Mouse (Mus musculus) stomach, embryonic 15.5 days (tissue): ENCODE measurements around the gene Fam53b. TPM values are rescaled to one million over a fixed set of nuclear protein-coding genes. Genes with fewer than 3 reads are reported as not detected.

Source experiments
- ATAC-seq: fragments of 200-750 bp; cut with Nextera tagmentation; 2 replicates; pipeline ENCODE4 v1.8.0; 2017; ENCODE audit warnings: low read depth, moderate number of reproducible peaks, moderate TSS enrichment; ENCODE audit not compliant: insufficient read depth, low FRiP score
- H3K27ac ChIP-seq: fragments of 300-500 bp; sonication (generic); 2 replicates; pipeline ENCODE4 v1.5.1; 2015; ENCODE audit warnings: mild to moderate bottlenecking, inconsistent platforms
- H3K27me3 ChIP-seq: fragments of 300-500 bp; sonication (generic); replicated peaks from 2 replicates; pipeline ENCODE4 v1.6.1; 2015; ENCODE audit warnings: inconsistent platforms
- H3K36me3 ChIP-seq: fragments of 300-500 bp; sonication (generic); 2 replicates; pipeline ENCODE4 v1.6.1; 2015; ENCODE audit warnings: inconsistent platforms
- H3K4me1 ChIP-seq: fragments of 300-500 bp; sonication (generic); 2 replicates; pipeline ENCODE4 v1.6.1; 2015; ENCODE audit warnings: inconsistent platforms
- H3K4me2 ChIP-seq: fragments of 300-500 bp; sonication (generic); 2 replicates; pipeline ENCODE4 v1.6.1; 2015; ENCODE audit warnings: mild to moderate bottlenecking, inconsistent platforms
- H3K4me3 ChIP-seq: fragments of 300-500 bp; sonication (generic); replicated peaks from 2 replicates; pipeline ENCODE4 v1.5.1; 2015; ENCODE audit warnings: inconsistent platforms
- H3K9ac ChIP-seq: fragments of 300-500 bp; sonication (generic); 2 replicates; pipeline ENCODE4 v1.6.1; 2015; ENCODE audit warnings: inconsistent platforms
- H3K9me3 ChIP-seq: fragments of 300-500 bp; sonication (generic); 2 replicates; pipeline ENCODE4 v1.6.1; 2016; ENCODE audit warnings: inconsistent platforms
- WGBS: fragments of 180-500 bp; shearing (Covaris S2); methylation state at CpG from one replicate; pipeline ENCODE4 v1.1.7; 2015; 5-methylcytosine and 5-hydroxymethylcytosine counted together
- polyA plus RNA-seq: library from polyadenylated mRNA; unstranded; fragments of >200 nt; fragmentation: Nextera tagmentation; extraction: Ambion mirVana; gene quantifications from 2 replicates; pipeline ENCODE4 v1.2.1, GENCODE M21; 2015

The Fam53b gene
- polyA plus RNA-seq, 1 experiment from 2014 or later = 15.5 TPM

DNA sequence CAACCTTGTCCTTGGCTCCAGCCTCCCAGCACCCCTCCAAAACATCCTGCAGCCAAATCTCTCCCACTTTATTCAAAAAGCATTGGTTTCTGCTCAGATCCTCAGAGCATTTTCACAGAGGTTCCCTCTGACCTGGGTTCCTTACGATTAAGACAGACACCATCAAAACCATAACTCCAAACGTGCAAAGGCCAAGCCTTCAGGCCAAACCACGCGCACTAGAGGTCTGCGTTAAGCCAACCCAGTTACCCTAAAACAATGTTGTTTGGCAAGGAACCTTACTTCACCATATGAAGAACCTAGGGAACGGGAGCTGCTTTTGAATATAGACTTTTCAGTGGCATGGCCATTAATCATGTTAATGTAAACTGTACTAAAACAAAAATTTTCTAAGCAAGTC is 4.0 kb downstream of the Fam53b start:
- peak overlapping the region; percentile 77; the same call in 1 of the 2 replicates for H3K27ac ChIP-seq
- H3K36me3 ChIP-seq = no peaks in the 10 kb centered on the region
- no peaks in the 10 kb centered on the region for H3K9me3 ChIP-seq
- no peak overlapping the region for H3K4me3 ChIP-seq
- H3K4me2 ChIP-seq = peak overlapping the region; percentile 40; the same call in 1 of the 2 replicates
- H3K9ac ChIP-seq = no peak overlapping the region
- WGBS = 29% methylated on average over 6 of the region's 6 CpGs
- peaks cover 52% of the 10 kb centered on the region for H3K4me1 ChIP-seq
- no peaks in the 10 kb centered on the region for H3K27me3 ChIP-seq
- ATAC-seq = no peak

DNA sequence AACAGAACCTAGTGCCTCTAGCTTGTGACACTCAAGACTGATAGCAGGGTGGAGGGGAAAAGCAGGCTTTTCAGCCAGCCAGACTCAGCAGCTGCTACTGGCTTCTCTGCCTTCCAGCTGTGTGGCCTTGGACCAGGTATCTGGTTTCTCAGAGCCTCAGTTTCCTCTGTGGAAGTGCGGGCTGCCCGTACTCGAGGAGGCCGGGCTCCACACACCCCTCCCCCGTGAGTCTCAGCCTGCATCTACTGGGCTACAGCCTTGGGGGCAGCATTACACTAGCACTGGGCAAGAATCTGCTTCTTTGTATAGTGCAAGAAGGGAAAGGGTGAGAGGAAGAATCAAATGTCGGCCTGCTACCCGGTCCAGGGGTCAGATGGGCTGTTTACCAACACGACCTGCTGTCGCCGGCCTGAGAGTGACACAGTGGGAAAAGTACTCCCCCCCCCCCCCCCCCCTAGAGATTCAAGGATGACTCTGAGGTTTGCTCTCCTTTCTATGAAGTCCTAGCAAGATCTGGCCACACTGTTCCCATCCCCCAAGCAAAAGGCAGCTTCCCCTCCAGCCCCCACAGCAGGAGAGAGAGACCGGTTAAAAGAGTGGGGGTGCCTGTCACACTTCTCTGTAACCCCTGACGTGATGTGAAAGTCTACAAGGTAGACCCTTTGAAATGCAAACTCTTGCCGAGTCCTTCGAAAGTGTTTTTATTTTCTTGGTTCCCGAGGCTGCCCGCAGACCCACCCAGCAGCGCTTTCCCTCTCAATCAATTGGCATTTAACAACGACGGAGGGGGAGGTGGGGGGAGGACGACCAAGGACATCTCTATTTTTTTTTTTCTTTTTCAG is 4.6 kb downstream of the Fam53b start:
- Histone ChIP-seq H3K27ac (peak overlapping the region; percentile 77), H3K4me3 (no peak overlapping the region), H3K9ac (no peak overlapping the region), H3K9me3 (no peaks in the 10 kb centered on the region), H3K36me3 (no peaks in the 10 kb centered on the region), H3K4me1 (peaks cover 52% of the 10 kb centered on the region), H3K4me2 (peak overlapping the region; percentile 40), H3K27me3 (no peaks in the 10 kb centered on the region)
- 0 out of 2 replicates have a peak, but pooled peaks have one; percentile 8 for ATAC-seq
- 12% methylated on average over 20 of the region's 20 CpGs for WGBS

DNA sequence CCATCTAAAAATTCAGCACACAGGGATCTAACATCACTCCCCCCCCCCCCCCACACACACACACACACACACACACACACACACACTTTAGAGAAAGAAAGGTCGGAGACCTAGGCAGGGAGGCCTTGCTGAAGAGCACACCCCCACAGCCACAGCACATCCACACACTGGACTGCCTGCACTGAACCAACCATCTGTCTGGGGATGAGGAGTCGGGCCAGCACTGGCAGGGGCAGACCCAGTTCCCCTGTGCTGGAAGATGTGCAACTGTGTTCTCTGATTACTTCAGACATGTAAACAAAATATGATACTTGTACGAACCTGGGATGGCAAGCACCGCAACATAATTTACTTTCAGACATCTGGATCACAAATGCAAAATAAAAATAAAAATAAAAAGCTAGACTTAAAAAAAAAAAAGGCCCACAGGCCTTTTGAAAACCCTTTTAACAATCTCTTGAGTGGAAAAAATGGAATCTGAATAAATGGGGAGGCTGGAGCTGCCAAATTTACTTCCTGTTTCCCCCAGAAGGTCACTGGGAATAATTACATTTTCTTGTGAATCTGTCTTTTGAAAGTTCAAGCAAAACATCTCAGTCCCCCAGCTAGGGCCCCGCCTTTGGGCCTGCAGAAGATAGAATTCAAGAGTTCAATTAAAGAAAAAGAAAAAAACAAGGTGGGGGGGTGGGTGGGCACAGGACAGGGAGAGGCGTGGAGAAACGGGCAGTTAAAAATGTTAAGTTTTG is 5.5 kb downstream of the Fam53b start:
- H3K9ac ChIP-seq = no peak overlapping the region
- whole genome bisulfite sequencing = 42% methylated on average over 7 of the region's 7 CpGs
- H3K4me3 ChIP-seq = no peak overlapping the region
- H3K4me2 ChIP-seq = peak overlapping the region; percentile 40; the same call in 1 of the 2 replicates
- peaks cover 57% of the 10 kb centered on the region for H3K4me1 ChIP-seq
- ATAC-seq = no peak
- H3K27ac ChIP-seq = peak overlapping the region; percentile 77
- H3K9me3 ChIP-seq = no peaks in the 10 kb centered on the region
- no peaks in the 10 kb centered on the region for H3K36me3 ChIP-seq
- no peaks in the 10 kb centered on the region for H3K27me3 ChIP-seq

DNA sequence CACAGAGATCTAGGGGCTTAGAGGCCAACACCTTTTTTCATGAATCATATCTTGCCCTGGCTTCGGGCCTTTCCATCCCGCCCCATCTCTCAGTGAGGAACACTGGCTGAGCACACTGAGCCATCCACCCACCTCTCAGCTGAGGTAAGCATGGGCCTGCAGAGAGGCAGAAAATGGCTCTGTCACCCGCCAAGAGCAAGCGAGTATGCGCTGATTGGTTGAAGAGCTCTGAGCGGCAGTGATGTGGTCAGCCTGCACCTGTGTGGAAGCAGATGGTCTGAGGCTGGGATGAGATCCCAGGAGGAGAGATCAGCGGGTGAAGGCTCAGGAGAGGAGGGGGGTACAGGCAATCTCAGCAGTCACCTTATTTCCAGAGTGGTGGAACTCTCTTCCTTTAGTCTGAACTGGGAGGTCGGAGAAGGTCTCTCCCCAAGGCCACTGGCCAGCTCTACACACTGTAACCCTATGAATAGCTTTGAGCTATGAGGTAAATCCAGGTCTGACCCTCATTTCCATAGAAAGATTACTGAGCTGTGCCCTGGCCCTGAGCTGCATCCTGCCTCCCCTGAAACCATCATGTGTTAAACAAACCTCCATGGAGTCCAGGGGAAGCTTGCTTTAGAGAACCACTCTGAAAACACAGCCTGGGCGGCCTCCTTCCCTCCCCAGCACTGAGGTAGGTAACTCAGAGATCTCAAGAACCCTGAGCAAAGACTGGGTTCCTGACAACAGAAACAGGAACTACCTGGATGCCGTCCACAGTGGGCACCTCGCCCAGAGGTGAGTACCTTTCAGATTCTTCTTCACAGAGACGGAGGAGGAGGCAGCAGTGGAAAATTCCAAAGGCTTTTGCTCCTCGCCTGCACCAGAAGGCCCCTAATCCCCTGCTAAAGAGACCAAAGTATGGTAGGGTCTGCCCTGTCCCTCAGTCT is 6.5 kb downstream of the Fam53b start:
- 65% methylated on average over 13 of the region's 13 CpGs for WGBS
- no peaks in the 10 kb centered on the region for H3K36me3 ChIP-seq
- H3K4me2 ChIP-seq = no peak overlapping the region
- no peak for ATAC-seq
- peaks cover 64% of the 10 kb centered on the region for H3K4me1 ChIP-seq
- no peak overlapping the region for H3K4me3 ChIP-seq
- peak overlapping the region; percentile 77 for H3K27ac ChIP-seq
- no peaks in the 10 kb centered on the region for H3K9me3 ChIP-seq
- no peak overlapping the region for H3K9ac ChIP-seq
- H3K27me3 ChIP-seq = no peaks in the 10 kb centered on the region

DNA sequence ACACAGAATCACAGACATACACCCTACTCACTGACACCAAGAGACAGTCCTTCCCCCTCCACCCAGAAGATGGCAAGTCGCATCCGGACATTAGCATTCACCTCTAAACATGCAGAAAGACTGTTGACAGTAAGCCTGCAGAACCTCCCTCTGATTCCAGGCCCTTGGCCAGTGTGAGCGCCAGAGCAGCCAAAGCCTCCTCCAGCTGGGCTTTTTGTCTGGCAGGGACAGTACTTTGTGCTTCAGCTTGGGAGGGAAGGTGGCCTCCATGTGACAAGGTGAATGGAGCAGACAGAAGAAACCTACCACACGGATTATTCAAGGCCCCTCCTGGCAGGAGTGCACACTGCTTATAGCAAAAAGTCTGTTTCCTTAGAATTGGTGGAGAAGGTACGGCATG is 7.4 kb downstream of the Fam53b start:
- Histone ChIP-seq H3K9ac (no peak overlapping the region), H3K4me1 (peaks cover 66% of the 10 kb centered on the region), H3K4me2 (no peak overlapping the region), H3K4me3 (no peak overlapping the region), H3K27me3 (no peaks in the 10 kb centered on the region), H3K27ac (no peak overlapping the region), H3K36me3 (no peaks in the 10 kb centered on the region), H3K9me3 (no peaks in the 10 kb centered on the region)
- ATAC-seq = no peak
- 69% methylated on average over 5 of the region's 5 CpGs for WGBS

DNA sequence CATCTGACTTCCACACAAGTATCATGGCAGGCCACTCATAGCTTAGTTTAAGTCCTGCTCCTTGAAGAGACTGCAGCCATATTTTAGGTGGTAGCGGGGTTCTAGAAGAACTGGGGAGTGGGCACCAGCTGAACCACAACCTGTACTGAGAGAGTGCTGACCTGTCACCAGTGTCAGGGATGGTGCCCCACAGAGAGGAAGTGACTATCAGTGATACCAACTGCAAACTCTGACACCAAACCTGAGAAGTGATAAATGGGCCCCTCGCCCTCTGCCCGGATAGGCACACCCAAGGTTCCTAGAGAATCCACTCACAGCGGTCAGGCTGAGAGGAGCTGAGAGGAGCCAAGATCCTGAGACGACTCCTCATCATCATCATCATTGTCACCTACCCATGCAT is 8.7 kb downstream of the Fam53b start:
- no peaks in the 10 kb centered on the region for H3K36me3 ChIP-seq
- H3K27me3 ChIP-seq = no peaks in the 10 kb centered on the region
- no peak overlapping the region for H3K9ac ChIP-seq
- H3K4me2 ChIP-seq = no peak overlapping the region
- no peaks in the 10 kb centered on the region for H3K9me3 ChIP-seq
- no peak for ATAC-seq
- H3K4me3 ChIP-seq = no peak overlapping the region
- no peak overlapping the region for H3K27ac ChIP-seq
- 77% methylated on average over 5 of the region's 5 CpGs for WGBS
- peaks cover 57% of the 10 kb centered on the region for H3K4me1 ChIP-seq

DNA sequence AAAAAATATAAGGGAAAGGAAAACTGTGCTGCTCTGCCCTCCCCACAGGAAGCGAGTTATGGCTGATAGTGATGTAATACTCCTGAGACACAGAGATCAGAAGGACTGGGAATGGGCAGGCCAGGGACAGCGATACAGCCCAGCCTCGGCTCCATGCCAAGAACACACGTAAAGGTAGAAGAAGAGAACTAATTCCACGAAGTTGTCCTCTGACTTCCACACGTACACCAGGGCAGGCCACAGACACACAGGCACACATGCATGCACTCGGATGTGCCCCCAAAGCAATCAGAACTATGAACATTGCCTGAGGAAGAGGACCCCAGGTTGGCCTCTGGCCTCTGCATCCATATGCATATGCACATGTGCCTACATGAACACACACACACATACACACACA is 9.2 kb downstream of the Fam53b start:
- H3K36me3 ChIP-seq = no peaks in the 10 kb centered on the region
- ATAC-seq = no peak
- H3K4me1 ChIP-seq = peaks cover 52% of the 10 kb centered on the region
- H3K4me2 ChIP-seq = no peak overlapping the region
- no peaks in the 10 kb centered on the region for H3K27me3 ChIP-seq
- H3K4me3 ChIP-seq = no peak overlapping the region
- H3K9me3 ChIP-seq = no peaks in the 10 kb centered on the region
- no peak overlapping the region for H3K9ac ChIP-seq
- H3K27ac ChIP-seq = no peak overlapping the region
- WGBS = 71% methylated on average over 7 of the region's 7 CpGs

DNA sequence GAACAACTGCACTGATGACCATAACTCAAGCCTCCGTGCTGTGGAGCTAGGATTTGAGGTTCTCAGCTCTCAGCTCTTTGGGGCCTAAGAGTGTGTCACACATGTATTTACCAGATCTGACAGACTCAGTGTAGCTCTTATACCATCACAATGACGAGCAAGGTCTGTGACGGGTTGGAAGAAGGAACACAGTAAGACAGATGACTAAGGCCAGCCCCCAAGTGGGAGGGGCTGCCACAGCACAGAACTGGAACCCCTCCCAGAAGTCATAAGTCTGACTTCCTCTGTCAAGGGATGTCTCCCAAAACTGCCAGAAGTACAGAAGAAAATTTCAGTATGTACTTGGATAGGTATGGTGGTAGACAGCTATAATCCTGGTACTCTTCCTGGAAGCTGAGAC is 9.7 kb downstream of the Fam53b start:
- Histone ChIP-seq H3K36me3 (no peaks in the 10 kb centered on the region), H3K4me3 (no peak overlapping the region), H3K4me2 (no peak overlapping the region), H3K4me1 (peaks cover 47% of the 10 kb centered on the region), H3K9me3 (no peaks in the 10 kb centered on the region), H3K9ac (no peak overlapping the region), H3K27ac (no peak overlapping the region), H3K27me3 (no peaks in the 10 kb centered on the region)
- 51% methylated on average over 3 of the region's 3 CpGs for WGBS
- no peak; the same call in 1 of the 2 replicates for ATAC-seq

DNA sequence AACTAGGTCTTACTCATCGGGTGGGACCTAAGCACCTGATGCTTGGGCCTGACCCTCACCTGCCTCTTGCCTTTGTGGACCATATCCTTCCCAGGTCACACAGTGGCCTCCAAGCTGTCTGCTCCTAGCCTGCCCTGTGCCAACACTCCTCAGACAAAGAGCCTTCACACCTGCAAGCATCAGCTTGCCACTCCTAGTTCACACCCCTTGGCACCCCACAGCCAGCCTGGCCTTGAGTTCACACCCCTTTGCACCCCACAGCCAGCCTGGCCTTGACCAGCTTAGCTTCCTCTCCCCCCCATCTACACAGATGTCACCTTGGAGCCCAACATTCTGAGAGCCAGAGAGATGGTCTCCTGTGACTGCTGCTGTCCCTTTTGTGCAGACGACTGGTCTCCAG is 10.3 kb downstream of the Fam53b start:
- no peak overlapping the region for H3K27ac ChIP-seq
- no peak overlapping the region for H3K4me3 ChIP-seq
- H3K27me3 ChIP-seq = no peaks in the 10 kb centered on the region
- no peak overlapping the region for H3K9ac ChIP-seq
- peaks cover 41% of the 10 kb centered on the region for H3K4me1 ChIP-seq
- H3K4me2 ChIP-seq = no peak overlapping the region
- H3K9me3 ChIP-seq = no peaks in the 10 kb centered on the region
- H3K36me3 ChIP-seq = no peaks in the 10 kb centered on the region
- ATAC-seq = no peak
- 70% methylated on average over 2 of the region's 2 CpGs for WGBS

DNA sequence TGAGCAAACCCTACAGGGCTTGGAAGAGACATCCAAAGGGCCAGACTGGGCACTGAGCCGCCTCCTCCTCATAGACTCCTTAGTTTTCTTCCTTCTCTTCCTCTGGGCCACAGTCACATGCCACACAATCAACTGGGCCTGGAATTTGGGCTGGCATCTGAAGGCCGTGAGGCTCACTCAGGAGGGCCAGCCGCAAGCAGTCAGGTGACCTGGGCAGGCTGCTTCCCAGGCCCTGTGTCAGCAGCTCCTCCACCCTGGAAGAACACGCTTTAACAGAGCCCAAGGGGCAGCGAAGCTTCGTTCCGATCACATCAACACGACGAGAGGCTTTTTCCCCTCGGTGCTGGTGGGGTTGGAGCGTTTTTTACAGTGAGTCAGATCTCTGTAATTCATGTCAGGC is 11.0 kb downstream of the Fam53b start:
- no peak overlapping the region for H3K4me2 ChIP-seq
- no peaks in the 10 kb centered on the region for H3K27me3 ChIP-seq
- no peaks in the 10 kb centered on the region for H3K36me3 ChIP-seq
- H3K4me1 ChIP-seq = peaks cover 35% of the 10 kb centered on the region
- no peak for ATAC-seq
- 78% methylated on average over 11 of the region's 11 CpGs for WGBS
- no peak overlapping the region for H3K9ac ChIP-seq
- no peak overlapping the region for H3K27ac ChIP-seq
- H3K9me3 ChIP-seq = no peaks in the 10 kb centered on the region
- no peak overlapping the region for H3K4me3 ChIP-seq

DNA sequence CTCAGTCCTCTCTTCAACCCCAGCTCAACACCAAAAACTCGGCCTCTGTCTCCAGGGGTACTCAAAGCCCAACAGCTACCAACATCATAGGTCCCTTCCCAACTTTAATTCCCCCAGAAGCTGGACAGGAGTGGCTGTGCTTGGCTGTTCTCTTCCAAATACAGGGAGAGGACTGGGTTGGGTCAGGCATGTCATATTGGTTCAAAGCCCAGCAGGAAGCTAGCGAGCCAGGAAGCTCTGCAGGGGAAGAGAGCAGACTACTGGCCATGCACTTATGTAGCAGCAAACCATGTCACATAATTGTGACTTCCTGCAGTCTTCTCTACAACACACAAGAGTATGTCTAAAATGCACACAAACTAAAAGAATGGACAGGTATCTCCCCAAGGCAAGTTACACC is 11.6 kb downstream of the Fam53b start:
- H3K4me1 ChIP-seq = peaks cover 29% of the 10 kb centered on the region
- no peaks in the 10 kb centered on the region for H3K9me3 ChIP-seq
- H3K27me3 ChIP-seq = no peaks in the 10 kb centered on the region
- no peak overlapping the region for H3K4me2 ChIP-seq
- H3K27ac ChIP-seq = no peak overlapping the region
- H3K9ac ChIP-seq = no peak overlapping the region
- 81% methylated on average over 2 of the region's 2 CpGs for WGBS
- no peaks in the 10 kb centered on the region for H3K36me3 ChIP-seq
- ATAC-seq = no peak
- no peak overlapping the region for H3K4me3 ChIP-seq
